Mouse (Mus musculus) forebrain, postnatal 0 days (tissue): Measurements from ENCODE around the gene Gas2l1. TPM values are rescaled to one million over a fixed set of nuclear protein-coding genes. Genes with fewer than 3 reads are reported as not detected.

Experiments used
- ATAC-seq: fragments of 200-750 bp; cut with Nextera tagmentation; 2 replicates; pipeline ENCODE4 v1.8.0; 2017; ENCODE audit warnings: mild to moderate bottlenecking, moderate library complexity
- DNase-seq: peaks from one replicate; pipeline ENCODE4 v3.0.0-alpha.2; 2015
- H3K27ac ChIP-seq: fragments of 300-500 bp; sonication (generic); 2 replicates; pipeline ENCODE4 v1.5.1; 2014; ENCODE audit warnings: low read depth, mild to moderate bottlenecking, antibody characterized with exemption, low read length, moderate library complexity, mixed read lengths
- H3K27me3 ChIP-seq: fragments of 300-500 bp; sonication (generic); 2 replicates; pipeline ENCODE4 v1.6.1; 2014; ENCODE audit warnings: mild to moderate bottlenecking, low read length, mixed read lengths; ENCODE audit not compliant: insufficient read depth
- H3K36me3 ChIP-seq: fragments of 300-500 bp; sonication (generic); 2 replicates; pipeline ENCODE4 v1.6.1; 2014; ENCODE audit warnings: mild to moderate bottlenecking, moderate library complexity; ENCODE audit not compliant: insufficient read depth
- H3K4me1 ChIP-seq: fragments of 300-500 bp; sonication (generic); 2 replicates; pipeline ENCODE4 v1.6.1; 2014; ENCODE audit warnings: antibody characterized with exemption; ENCODE audit not compliant: insufficient read depth
- H3K4me2 ChIP-seq: fragments of 300-500 bp; sonication (generic); 2 replicates; pipeline ENCODE4 v1.6.1; 2014; ENCODE audit warnings: low read depth, mild to moderate bottlenecking, moderate library complexity
- H3K4me3 ChIP-seq: fragments of 300-500 bp; sonication (generic); 2 replicates; pipeline ENCODE4 v1.5.1; 2014; ENCODE audit warnings: low read depth, low read length, mixed read lengths
- H3K9ac ChIP-seq: fragments of 300-500 bp; sonication (generic); 2 replicates; pipeline ENCODE4 v1.6.1; 2014; ENCODE audit warnings: mild to moderate bottlenecking
- H3K9me3 ChIP-seq: fragments of 300-500 bp; sonication (generic); 2 replicates; pipeline ENCODE4 v1.6.1; 2016; ENCODE audit warnings: low read length
- CTCF ChIP-seq: sonication (generic); IDR thresholded peaks from 2 replicates; pipeline ENCODE4 v1.5.1; 2016; ENCODE audit warnings: antibody characterized with exemption, control low read depth, low read depth
- WGBS: fragments of 180-500 bp; shearing (Covaris S2); extraction: QIAGEN DNeasy Blood & Tissue Kit; methylation state at CpG from one replicate; pipeline ENCODE4 v1.1.7; 2014; 5-methylcytosine and 5-hydroxymethylcytosine counted together
- polyA plus RNA-seq: library from polyadenylated mRNA; unstranded; fragments of >200 nt; fragmentation: Nextera tagmentation; extraction: Ambion mirVana; gene quantifications from 2 replicates; pipeline ENCODE4 v1.2.1, GENCODE M21; 2015
- total RNA-seq: library from RNA; depleted of rRNA; stranded (reverse); fragments of >200 nt; gene quantifications from 2 replicates; pipeline ENCODE4 v1.2.3, GENCODE M21; 2014

Gene Gas2l1
- total and polyA plus RNA-seq, 2 experiments from 2014 or later: 23.3 to 25.9 TPM

DNA sequence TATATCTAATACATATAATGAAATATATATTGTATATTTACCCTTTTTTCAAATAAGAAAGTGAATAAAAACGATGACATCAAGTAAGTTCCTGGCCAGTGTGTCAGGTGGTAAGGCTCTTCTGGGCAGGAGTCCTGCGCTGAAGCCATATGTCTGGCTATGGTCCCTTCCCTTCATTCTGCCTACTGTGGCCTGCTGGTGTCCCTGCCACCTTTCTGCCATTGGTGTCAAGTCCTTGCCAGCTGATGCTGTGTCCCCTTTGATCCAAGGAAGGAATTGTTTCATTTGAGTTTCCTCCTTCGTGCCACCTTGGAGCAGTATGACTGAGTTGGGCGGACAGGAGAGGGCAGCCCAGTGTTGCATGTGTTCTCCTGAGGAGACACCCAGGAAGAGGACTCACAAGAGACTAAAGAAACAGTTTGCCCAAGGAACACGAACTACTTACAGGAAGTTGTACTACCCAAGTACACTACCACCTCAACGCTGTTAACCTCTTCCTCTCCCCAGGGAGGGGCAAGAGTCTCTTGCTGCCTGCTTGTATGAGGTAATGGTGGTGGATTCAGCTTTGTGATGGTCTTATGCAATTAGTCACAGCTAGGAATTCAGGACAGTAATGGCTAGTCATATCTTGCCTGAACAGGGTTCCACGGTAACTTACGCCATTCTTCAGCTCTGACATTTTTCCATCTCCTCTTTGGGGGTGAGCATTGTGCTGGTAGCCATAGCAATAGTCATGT is 22.3 kb downstream of the Gas2l1 start:
- Histone ChIP-seq H3K27ac (no peak overlapping the region), H3K27me3 (no peaks in the 10 kb centered on the region), H3K4me1 (no peaks in the 10 kb centered on the region), H3K4me3 (no peak overlapping the region), H3K9ac (no peak overlapping the region), H3K36me3 (peaks cover 50% of the 10 kb centered on the region), H3K9me3 (no peaks in the 10 kb centered on the region), H3K4me2 (no peak overlapping the region)
- WGBS: 90% methylated on average over 8 of the region's 8 CpGs
- no peak for ATAC-seq
- DNase-seq: no peak
- no peak for TF ChIP-seq CTCF

DNA sequence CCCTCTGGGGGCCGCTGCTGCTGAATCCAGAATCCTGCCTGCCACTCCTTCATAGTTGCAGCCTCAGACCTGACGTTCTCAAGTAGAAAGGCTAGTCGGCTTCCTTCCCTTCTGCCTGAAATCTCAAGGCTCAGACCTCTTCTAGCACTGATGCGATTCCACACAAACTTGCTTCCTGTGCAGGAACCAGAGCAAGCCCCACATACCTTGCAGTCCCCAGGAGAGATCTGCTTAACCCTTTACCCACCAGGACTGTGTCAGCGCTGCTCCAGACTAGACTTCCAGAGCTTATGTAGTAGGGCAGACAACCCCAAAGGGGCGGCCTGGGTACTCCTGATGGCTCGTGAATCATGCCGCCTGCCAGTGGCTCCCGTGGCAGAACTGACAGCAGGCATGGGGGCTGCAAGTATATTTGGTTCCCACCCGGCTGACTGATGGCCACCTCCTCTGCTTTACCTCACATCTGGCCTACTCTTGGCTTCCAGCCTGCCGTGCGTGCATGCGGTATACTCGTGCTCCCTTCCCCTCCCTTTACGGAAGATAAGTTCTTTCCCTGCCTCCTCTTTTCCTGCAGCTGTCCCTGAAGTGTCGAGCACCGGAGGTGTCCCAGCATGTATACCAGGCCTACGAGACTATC is 23.9 kb downstream of the Gas2l1 start:
- Histone ChIP-seq H3K4me3 (no peak overlapping the region), H3K36me3 (peaks cover 65% of the 10 kb centered on the region), H3K27ac (no peak overlapping the region), H3K9ac (no peak overlapping the region), H3K9me3 (no peaks in the 10 kb centered on the region), H3K4me2 (no peak overlapping the region), H3K4me1 (no peaks in the 10 kb centered on the region), H3K27me3 (no peaks in the 10 kb centered on the region)
- no peak for DNase-seq
- ATAC-seq: no peak
- 88% methylated on average over 18 of the region's 18 CpGs for WGBS
- TF ChIP-seq CTCF: no peak

DNA sequence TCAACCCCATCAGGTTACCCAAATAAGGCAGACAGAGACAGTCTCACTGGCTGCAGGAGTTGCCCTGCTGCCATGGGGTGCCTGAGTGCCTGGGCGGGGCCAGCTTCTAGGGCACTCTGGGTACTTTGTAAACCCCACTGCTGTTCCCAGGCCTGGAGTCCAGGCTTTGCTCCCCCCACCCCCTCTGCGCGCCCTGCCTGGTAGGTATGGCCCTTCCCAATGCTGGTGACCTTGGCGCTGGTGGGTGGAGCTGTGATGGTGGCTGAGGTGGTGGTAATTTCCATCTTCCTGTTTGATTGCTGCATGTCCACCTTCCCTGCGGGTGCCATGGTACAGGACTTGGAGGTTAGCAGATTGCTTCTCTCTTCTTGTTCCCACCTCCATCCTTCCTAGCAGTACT is 24.5 kb downstream of the Gas2l1 start:
- 95% methylated on average over 5 of the region's 5 CpGs for WGBS
- Histone ChIP-seq H3K27me3 (no peaks in the 10 kb centered on the region), H3K4me1 (no peaks in the 10 kb centered on the region), H3K36me3 (peaks cover 72% of the 10 kb centered on the region), H3K4me3 (no peak overlapping the region), H3K9me3 (no peaks in the 10 kb centered on the region), H3K9ac (no peak overlapping the region), H3K4me2 (no peak overlapping the region), H3K27ac (no peak overlapping the region)
- ATAC-seq: no peak
- TF ChIP-seq CTCF: no peak
- DNase-seq: no peak

DNA sequence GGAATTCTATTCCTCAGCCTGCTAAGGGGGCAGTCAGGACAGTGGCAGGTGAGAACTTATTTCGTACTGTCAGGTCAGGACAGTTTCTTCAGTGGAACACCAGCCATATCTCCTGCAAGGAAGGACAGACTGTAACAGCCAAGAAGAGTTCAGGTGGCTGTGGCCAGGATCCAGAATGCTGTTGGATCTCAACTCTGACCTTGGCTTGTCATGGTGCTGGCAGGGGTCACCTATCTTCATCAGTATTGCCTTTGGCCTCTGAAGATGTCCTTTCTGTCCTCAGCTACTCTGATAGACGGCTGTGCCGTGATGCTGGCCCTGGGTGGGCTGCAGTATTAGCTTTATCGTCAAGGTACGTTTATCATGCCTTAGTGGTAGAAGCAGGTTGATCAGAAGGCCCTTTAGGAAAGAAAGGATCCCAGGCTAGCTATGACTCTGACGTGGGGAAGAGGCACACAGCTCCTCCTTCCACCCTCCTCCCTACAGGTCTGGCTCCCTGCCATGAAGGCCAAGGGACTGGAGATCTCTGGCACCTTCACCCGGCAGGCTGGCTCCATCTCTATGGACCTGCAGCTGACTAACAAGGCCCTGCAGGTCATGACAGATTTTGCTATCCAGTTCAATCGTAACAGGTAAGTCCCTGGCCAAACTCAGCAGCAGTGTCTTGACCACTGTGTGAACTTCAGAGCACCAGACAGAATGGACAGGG is 27.8 kb downstream of the Gas2l1 start:
- no peak overlapping the region for H3K4me3 ChIP-seq
- H3K9me3 ChIP-seq: no peaks in the 10 kb centered on the region
- no peak overlapping the region for H3K9ac ChIP-seq
- peaks cover 94% of the 10 kb centered on the region for H3K36me3 ChIP-seq
- 84% methylated on average over 8 of the region's 8 CpGs for WGBS
- no peak overlapping the region for H3K27ac ChIP-seq
- no peaks in the 10 kb centered on the region for H3K4me1 ChIP-seq
- H3K27me3 ChIP-seq: no peaks in the 10 kb centered on the region
- TF ChIP-seq CTCF: no peak
- no peak overlapping the region for H3K4me2 ChIP-seq
- DNase-seq (no peak), ATAC-seq (no peak)

DNA sequence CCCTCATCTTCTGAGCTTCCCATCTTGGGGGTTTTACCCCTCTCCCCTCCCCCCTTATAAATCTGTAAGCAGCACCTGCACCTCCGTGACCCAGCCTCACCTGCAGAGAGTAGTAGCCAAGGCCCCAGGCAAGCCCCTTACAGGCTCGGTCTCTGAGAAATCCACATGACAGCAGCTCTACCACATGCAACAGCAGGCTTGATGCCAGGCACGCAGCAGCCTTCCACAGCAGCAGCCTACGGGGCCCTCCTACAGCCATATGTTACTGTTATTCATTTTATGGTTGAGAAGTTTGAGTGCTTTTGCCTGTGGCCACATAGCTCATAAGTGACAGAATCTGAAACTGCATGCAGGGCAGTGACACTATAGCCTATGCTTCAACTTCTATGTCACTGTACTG is 29.7 kb downstream of the Gas2l1 start:
- DNase-seq (no peak), ATAC-seq (no peak)
- H3K9ac ChIP-seq: no peak overlapping the region
- H3K9me3 ChIP-seq: no peaks in the 10 kb centered on the region
- H3K27ac ChIP-seq: no peak overlapping the region
- no peak overlapping the region for H3K4me2 ChIP-seq
- H3K27me3 ChIP-seq: no peaks in the 10 kb centered on the region
- H3K4me3 ChIP-seq: no peak overlapping the region
- TF ChIP-seq CTCF: no peak
- WGBS: 81% methylated on average over 4 of the region's 4 CpGs
- H3K36me3 ChIP-seq: peaks cover 95% of the 10 kb centered on the region
- H3K4me1 ChIP-seq: no peaks in the 10 kb centered on the region

DNA sequence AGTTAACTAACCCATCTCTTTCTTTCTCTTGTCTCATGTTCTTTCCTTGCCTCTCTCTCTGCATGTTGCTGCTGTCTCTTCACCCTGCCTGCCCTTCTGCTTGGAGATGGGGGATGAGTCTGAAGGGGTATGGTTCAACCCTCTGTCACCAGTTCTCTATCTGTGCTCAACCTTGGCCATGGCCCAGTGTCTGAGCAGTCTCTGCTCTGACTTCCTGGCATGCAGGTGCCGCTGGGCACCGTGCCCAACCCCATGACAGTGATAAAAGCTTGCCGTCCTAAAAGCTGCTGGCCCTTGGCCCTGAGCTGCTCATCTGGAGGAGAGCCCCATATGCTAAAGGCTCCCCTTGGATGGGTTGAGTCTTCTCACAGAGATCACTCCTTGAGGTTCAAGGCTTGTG is 32.0 kb downstream of the Gas2l1 start:
- Histone ChIP-seq H3K9me3 (no peaks in the 10 kb centered on the region), H3K27ac (no peak overlapping the region), H3K4me2 (no peak overlapping the region), H3K4me3 (no peak overlapping the region), H3K36me3 (peaks cover 92% of the 10 kb centered on the region), H3K4me1 (no peaks in the 10 kb centered on the region), H3K27me3 (no peaks in the 10 kb centered on the region), H3K9ac (no peak overlapping the region)
- no peak for TF ChIP-seq CTCF
- no peak for ATAC-seq
- WGBS: 78% methylated on average over 3 of the region's 3 CpGs
- no peak for DNase-seq

DNA sequence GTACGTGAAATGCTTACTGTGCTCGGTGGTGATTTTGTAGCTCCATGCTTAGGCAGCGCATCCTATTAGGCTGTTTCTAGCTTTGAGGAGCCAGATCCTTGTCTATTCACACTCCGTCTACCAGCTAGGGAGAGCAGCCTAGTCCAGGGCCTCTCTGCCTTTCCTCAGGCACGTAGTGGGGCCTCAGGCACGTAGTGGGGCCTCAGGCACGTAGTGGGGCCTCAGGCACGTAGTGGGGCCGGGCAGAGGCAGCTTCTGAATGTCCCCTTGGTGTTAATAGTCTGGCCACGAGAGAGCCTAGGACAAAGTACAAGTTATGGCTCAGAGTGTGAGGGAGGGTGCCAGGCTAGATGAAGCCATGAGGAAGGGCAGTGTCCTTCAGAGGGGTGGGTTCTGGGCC is 32.4 kb downstream of the Gas2l1 start:
- ATAC-seq: no peak
- no peak for TF ChIP-seq CTCF
- Histone ChIP-seq H3K9ac (no peak overlapping the region), H3K9me3 (no peaks in the 10 kb centered on the region), H3K36me3 (peaks cover 92% of the 10 kb centered on the region), H3K4me2 (no peak overlapping the region), H3K27me3 (no peaks in the 10 kb centered on the region), H3K27ac (no peak overlapping the region), H3K4me3 (no peak overlapping the region), H3K4me1 (no peaks in the 10 kb centered on the region)
- DNase-seq: no peak
- WGBS: 92% methylated on average over 10 of the region's 10 CpGs
